Mouse (Mus musculus) R1 (cell line): ENCODE results near the gene Slc15a3.

Source experiments
- DNase-seq: peaks from one replicate; pipeline ENCODE4 v3.0.0-alpha.2; 2018; ENCODE audit warnings: low read depth, low spot score

Slc15a3 gene

GRCm38 (mm10) chr19:10869241-10869885, 29.8 kb downstream of the Slc15a3 start:
- peak; percentile 73 for DNase-seq

- DNase-seq = no peak
Observed at GRCm38 (mm10) chr19:10869886-10870527, 30.5 kb downstream of the Slc15a3 start, which contains the start of gene Tmem132a. Tmem132a (minus strand) TSS chr19:10869940.

- DNase-seq = no peak
Observed at GRCm38 (mm10) chr19:10870676-10871075, 31.1 kb downstream of the Slc15a3 start.

DNA sequence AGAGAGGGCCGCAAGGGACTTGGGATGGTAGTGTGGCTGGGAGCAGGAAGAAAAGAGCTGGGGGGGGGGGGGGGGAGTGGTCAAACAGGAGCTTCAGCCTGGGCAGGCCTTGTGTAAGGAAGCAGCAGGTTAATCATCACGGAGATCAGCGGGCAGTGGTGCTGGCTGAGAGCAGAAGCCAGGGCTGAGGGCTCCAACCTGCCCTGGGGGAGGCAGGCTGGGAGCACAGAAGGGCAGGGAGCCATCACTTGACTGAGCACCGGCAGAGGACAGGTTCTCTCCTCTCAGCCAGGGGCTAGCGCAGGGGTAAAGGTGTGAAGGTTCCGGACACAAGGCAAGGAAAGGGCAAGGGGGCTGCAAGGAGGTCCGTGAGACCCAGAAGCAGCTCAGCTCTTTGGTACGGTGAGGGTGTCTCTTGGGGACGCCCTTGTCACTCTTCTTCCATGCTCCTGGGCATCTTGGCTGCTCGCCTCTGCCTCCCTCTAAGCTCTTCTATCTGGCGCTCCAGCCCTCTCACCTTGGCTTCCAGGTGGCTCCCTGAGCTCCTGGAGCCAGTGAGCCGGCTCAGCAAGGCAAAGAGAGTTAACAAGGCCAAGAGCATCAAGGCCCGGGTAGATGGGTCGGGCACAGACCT, 31.9 kb downstream of the Slc15a3 start:
- DNase-seq = no peak

DNA sequence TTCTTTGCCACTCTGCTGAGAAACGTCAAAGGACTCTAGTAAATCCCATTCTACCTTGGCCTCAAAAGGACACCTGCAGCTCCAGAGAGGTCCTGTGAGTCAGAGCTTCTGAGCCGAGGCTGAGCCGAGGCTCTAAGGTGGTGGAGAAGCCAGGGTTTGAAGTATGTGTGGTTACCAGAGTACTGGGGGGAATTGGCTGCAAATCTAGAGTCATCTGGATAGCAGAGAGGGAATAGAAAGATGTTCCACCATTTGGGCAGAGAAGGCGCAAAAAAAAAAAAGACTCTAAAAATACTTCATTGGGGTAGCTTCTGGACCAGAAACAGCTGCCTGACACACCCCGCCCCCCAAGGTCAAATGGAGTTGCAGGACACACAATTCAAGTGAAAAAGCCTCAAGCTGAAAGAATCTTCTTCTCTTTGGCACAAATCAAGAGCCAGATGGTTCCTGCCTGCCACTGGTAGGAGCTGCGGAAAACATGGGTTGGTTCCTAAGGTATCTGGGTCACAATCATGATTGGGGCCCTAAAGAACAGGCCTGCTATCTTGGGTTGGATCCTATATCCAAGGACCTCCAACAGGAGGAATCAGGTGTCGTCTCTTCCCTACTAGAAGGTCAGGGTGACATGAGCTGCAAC, 38.8 kb downstream of the Slc15a3 start:
- DNase-seq = no peak

DNA sequence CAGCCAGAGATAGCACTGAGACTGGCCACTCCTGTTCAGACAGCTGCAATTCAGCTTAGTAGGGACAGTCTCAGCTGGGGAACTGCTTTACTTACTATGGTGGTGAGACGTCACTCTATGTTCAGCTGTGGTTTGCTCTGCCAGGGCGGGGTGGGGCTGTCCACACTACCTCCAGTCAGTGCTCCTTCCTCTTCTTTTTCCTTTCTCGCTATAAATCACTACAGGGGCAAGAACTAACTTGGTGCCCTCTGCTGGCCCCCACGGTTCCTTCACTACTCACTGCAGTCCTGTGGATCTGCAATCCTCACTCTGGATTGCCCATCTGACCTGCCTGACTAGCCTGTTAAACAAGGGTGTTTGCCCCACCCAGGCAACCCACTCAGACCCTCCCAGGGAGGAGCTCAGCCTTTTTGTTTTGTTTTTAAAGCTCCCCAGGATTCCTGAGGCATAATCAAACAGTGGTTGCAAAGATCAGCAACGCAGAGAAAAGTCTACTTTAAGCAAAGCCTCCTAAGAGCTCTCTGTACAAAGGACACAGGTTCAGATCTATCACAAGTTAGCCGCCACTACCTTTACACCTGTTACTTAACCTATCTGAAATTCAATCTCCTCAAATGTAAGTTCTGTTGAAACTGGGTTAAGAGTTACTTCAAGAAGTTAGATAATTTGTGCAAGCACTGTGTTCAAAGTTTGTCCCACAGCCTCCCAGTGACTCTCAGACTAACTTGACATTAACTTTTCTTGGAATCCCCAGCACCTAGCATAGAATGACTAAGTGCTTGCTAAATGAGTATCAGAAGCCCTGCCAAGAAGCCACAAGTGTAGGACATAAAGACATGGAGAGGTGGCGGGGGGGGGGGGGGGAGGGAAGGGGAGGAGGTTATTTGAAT, 40.8 kb downstream of the Slc15a3 start:
- DNase-seq = peak; percentile 50

- DNase-seq = no peak
Observed at GRCm38 (mm10) chr19:10880975-10881425, 41.5 kb downstream of the Slc15a3 start.

- peak; percentile 97 for DNase-seq
Observed at GRCm38 (mm10) chr19:10881426-10882154, 42.1 kb downstream of the Slc15a3 start, which contains the start of gene Tmem109. Tmem109 (minus strand) TSS chr19:10882001.

- no peak for DNase-seq
Observed at GRCm38 (mm10) chr19:10892201-10892600, 52.7 kb downstream of the Slc15a3 start.

DNA sequence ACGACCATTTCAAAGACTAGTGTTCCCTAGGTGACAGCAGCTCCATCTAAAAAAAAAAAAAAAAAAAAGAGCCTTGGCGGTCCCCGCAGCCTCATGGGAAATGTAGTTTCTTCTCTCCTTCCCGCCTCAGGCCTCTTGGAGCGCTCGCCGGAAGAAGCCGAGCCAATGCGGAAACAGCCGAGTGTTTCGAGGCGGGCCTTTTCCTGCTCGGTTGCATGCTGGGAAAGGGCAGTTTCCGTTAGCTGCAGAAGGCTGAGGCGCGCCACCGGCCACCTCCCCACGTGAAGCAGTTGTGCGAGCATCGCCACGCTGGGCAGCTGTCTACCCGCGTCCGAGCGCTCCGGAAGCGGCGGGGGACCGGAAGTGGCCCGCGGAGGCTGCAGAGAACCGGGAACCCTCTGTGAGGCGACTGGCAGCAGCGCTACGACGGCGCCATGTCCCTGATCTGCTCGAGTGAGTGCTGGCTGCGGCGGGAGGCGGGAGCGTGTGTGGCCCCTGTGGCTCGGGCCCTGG, 55.5 kb downstream of the Slc15a3 start, which contains the start of gene Prpf19:
Gene Prpf19, plus strand, starts transcription at position 216 of the 513 bp plus-strand sequence.
- DNase-seq = peak; percentile 98

DNA sequence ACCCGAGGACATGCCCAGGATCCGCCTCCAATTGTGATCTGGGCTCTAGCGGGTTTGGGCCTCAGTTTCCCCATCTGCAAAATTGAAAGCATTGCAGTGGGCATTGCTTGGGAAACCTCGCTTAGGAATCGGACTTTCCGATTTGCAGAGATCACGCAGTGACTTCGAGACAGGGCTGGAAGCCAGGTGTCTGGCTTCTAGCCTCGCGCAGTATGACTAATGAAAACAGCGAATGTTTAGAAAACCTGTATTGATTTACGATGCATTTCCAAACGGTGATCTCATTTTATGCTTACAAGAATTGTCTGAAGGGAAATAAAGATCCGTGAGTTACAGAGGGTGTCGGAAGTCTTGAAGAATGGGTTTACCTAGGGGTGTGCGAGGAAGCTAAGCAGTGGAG, 56.2 kb downstream of the Slc15a3 start:
- DNase-seq = no peak

- DNase-seq = no peak
Observed at GRCm38 (mm10) chr19:10896849-10897248, 57.3 kb downstream of the Slc15a3 start.

GRCm38 (mm10) chr19:10897491-10897890, 58.0 kb downstream of the Slc15a3 start:
- DNase-seq = no peak

DNA sequence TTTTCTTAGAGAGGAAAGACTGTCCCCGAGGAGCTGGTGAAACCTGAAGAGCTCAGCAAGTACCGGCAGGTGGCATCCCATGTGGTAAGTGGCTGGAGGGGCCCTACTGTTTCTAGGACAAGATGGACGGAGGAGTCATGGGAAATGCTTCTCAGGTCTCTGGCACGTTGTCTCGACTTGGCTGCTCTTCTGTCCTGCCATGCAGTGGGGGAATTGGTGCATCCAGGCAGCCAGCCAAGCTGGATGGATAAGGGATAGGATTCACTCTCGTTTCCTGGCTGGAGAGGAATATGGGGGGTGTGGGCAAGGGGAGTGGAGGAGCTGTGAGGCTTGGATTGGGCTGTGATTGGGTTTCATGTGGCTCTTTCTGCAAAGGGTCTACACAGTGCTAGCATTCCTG, 60.8 kb downstream of the Slc15a3 start:
- no peak for DNase-seq

GRCm38 (mm10) chr19:10901046-10901445, 61.5 kb downstream of the Slc15a3 start:
- no peak for DNase-seq

DNA sequence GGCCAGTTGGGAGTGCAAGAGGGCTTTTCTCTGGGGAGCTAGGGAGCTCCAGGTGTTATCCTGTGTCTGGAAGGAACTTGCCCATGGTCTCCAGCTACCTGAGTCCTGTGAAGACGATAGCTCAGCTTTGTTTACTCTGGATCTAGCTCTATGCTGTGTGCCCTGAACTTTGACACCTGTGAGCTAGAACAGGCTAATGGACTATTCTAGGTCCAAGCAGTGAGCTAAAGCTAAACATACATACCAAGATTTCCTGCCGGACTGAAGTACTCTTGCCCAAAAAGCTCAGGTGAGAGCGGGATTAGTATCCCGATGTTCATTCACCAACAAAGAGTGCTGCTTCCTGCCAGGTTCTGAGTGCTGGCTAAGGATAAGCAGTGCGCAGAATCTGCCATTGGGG, 65.0 kb downstream of the Slc15a3 start:
- DNase-seq = no peak

DNA sequence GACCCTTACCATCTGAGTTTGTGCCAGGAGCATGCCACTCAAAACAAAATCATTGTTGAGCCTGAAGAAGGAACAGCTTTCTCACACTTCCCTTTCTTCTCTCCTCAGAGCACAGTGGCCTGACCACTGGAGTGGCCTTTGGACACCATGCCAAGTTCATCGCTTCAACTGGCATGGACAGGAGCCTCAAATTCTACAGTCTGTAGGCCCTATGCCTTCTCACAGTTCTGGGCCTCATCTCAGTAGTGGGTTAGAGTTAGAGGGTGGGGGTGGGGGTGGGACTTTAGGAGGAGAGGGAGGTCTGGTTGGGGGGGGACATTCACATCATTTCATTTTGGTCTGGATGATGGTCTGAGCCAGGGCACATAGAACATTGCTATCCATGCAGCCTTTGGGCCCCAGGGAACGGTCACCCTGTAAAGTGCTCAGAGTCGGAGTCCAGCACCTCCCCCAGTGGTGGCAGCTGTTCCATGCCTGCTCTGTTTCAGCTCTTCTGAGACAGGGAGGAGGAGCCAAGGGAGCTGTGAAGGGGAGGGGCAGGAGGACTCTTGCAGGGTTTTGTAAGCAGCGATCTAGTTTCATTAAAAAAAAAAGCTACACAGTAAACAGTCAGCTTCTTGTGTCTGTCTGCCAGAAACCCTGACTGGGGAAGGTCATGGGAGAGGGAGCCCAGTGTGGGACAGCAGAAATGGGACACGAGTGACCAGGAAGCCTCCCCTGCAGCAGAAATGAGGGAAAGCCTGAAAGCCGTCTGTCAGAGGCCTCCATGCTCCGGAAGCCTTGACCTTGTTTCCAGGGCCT, 65.6 kb downstream of the Slc15a3 start:
- DNase-seq = peak; percentile 62

DNA sequence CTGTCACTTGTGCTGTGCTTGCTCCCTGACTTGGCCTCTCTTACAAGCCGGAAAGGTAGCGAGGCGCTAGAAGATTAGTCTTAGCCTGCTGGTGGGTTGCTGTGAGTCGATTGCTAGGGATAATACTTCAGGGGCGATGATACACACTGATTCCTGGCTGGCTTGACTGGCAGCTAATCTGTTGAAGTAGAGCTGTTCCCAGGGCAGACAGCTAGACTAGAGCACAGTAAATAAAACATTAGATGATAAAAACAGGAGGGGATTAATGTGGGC, 66.1 kb downstream of the Slc15a3 start:
- DNase-seq = no peak

DNA sequence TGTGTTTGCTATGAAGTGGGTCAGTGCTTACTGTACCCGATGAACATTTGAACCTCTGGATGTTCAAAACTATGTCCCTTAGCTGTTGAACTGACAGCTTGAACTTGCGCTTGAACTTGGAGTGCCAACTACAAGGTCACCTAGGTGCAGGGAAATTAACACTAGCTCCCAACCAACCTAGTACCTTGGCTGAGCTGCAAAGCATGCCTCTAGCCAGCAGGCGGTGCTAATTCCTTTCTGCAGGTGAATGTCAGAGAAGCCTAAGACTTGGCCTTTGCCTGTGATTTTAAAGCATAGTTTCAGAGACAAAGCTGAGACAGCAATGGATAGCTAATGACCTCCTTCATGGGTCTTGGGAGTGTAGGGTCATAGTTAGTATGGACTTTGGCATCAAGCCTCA, 68.4 kb downstream of the Slc15a3 start:
- peak; percentile 57 for DNase-seq
